Mouse (Mus musculus): ENCODE results near the gene Farsa.
"Not testable (repeated sequence)": the region's sequence is repeated elsewhere in the genome, so short reads cannot be mapped to it uniquely, and the experiment has no call there.

The Farsa gene

GRCm38 (mm10) chr8:84856864-84857441 lies at the start of gene Farsa:
TSS of gene Farsa (plus strand) at chr8:84856989.
- peak; percentile 85 to 94 for DNase-seq (ENCODE audit: low spot score in 2 of 2)

GRCm38 (mm10) chr8:84809109-84809940 lies 47.5 kb upstream of the Farsa start:
- no peak for DNase-seq (ENCODE audit: low spot score in 2 of 2)

GRCm38 (mm10) chr8:84809941-84810280 lies 46.9 kb upstream of the Farsa start:
- DNase-seq (ENCODE audit: low spot score in 2 of 2) = no peak

GRCm38 (mm10) chr8:84810896-84811295 lies 45.9 kb upstream of the Farsa start:
- DNase-seq (ENCODE audit: low spot score in 2 of 2) = peak; percentile 85 to 91

GRCm38 (mm10) chr8:84811303-84811702 lies 45.5 kb upstream of the Farsa start:
- no peak for DNase-seq (ENCODE audit: low spot score in 2 of 2)

GRCm38 (mm10) chr8:84813059-84813458 lies 43.7 kb upstream of the Farsa start:
- peak; percentile 64 to 83 for DNase-seq (ENCODE audit: low spot score in 2 of 2)

GRCm38 (mm10) chr8:84813830-84814229 lies 43.0 kb upstream of the Farsa start:
- no peak for DNase-seq (ENCODE audit: low spot score in 2 of 2)

- DNase-seq (ENCODE audit: low spot score in 2 of 2) = no peak
These were observed 42.6 kb upstream of the Farsa start for GRCm38 (mm10) chr8:84814240-84814554.

GRCm38 (mm10) chr8:84814555-84815441 lies 42.0 kb upstream of the Farsa start:
- no peak for DNase-seq (ENCODE audit: low spot score in 2 of 2)

- peak; percentile 91 to 95 for DNase-seq (ENCODE audit: low spot score in 2 of 2)
These were observed 41.2 kb upstream of the Farsa start for GRCm38 (mm10) chr8:84815547-84815946.

GRCm38 (mm10) chr8:84816117-84816516 lies 40.7 kb upstream of the Farsa start:
- DNase-seq (ENCODE audit: low spot score in 2 of 2) = no peak

- no peak for DNase-seq (ENCODE audit: low spot score in 2 of 2)
These were observed 34.1 kb upstream of the Farsa start, which contains the start of gene Dand5 for GRCm38 (mm10) chr8:84822723-84823122. TSS of gene Dand5 (minus strand) at chr8:84822823.

- DNase-seq (ENCODE audit: low spot score in 2 of 2) = no peak
These were observed 33.1 kb upstream of the Farsa start for GRCm38 (mm10) chr8:84823653-84824052.

- DNase-seq (ENCODE audit: low spot score in 2 of 2) = no peak
These were observed 31.2 kb upstream of the Farsa start for GRCm38 (mm10) chr8:84825636-84826035.

- not testable (repeated sequence) for DNase-seq (ENCODE audit: low spot score in 2 of 2)
These were observed 30.3 kb upstream of the Farsa start for GRCm38 (mm10) chr8:84826518-84826917.

GRCm38 (mm10) chr8:84831490-84831889 lies 25.3 kb upstream of the Farsa start, which contains the start of gene Gadd45gip1:
TSS of gene Gadd45gip1 (plus strand) at chr8:84831522.
- peak; percentile 49 to 58 for DNase-seq (ENCODE audit: low spot score in 2 of 2)

- peak; percentile 74 to 83 for DNase-seq (ENCODE audit: low spot score in 2 of 2)
These were observed 24.6 kb upstream of the Farsa start for GRCm38 (mm10) chr8:84832034-84832717.

GRCm38 (mm10) chr8:84832759-84833742 lies 23.7 kb upstream of the Farsa start:
- DNase-seq (ENCODE audit: low spot score in 2 of 2) = no peak

GRCm38 (mm10) chr8:84834002-84834865 lies 22.6 kb upstream of the Farsa start:
- no peak for DNase-seq (ENCODE audit: low spot score in 2 of 2)
